Mouse (Mus musculus): Measurements from ENCODE around the gene Iqgap1.

- TF ChIP-seq POLR2A (IDR thresholded peaks at IDR 0.05; ENCODE audit: borderline replicate concordance, control insufficient read depth, low read depth, low read length) (no peak), CTCF (IDR thresholded peaks at IDR 0.05; ENCODE audit: control insufficient read depth, insufficient read depth, low read length) (no peak)
Observed at GRCm38 (mm10) chr7:80853218-80853617, 27.4 kb upstream of the Iqgap1 start.

All from bone marrow, adult 2 months (tissue).